Mouse (Mus musculus) forebrain, embryonic 11.5 days (tissue): ENCODE data around the gene Gp1ba. TPM values are rescaled to one million over a fixed set of nuclear protein-coding genes. Genes with fewer than 3 reads are reported as not detected.

Experiments
- ATAC-seq: fragments of 200-750 bp; cut with Nextera tagmentation; replicated peaks from 2 replicates; pipeline ENCODE4 v1.8.0; 2017; ENCODE audit warnings: moderate TSS enrichment; ENCODE audit not compliant: low FRiP score
- DNase-seq: peaks from one replicate; pipeline ENCODE4 v3.0.0-alpha.2; 2017; ENCODE audit warnings: low spot score
- H3K27ac ChIP-seq: fragments of 300-500 bp; sonication (generic); 2 replicates; pipeline ENCODE4 v1.5.1; 2014; ENCODE audit warnings: low read depth, low read length
- H3K27me3 ChIP-seq: fragments of 300-500 bp; sonication (generic); 2 replicates; pipeline ENCODE4 v1.6.1; 2014; ENCODE audit warnings: mild to moderate bottlenecking, low read length, mixed read lengths; ENCODE audit not compliant: control insufficient read depth, insufficient read depth
- H3K36me3 ChIP-seq: fragments of 300-500 bp; sonication (generic); 2 replicates; pipeline ENCODE4 v1.6.1; 2014; ENCODE audit warnings: mild to moderate bottlenecking, low read length, moderate library complexity, mixed read lengths; ENCODE audit not compliant: control insufficient read depth, insufficient read depth
- H3K4me1 ChIP-seq: fragments of 300-500 bp; sonication (generic); replicated peaks from 2 replicates; pipeline ENCODE4 v1.6.1; 2014; ENCODE audit warnings: low read length, mixed read lengths; ENCODE audit not compliant: control insufficient read depth, insufficient read depth
- H3K4me2 ChIP-seq: fragments of 300-500 bp; sonication (generic); 2 replicates; pipeline ENCODE4 v1.6.1; 2014; ENCODE audit warnings: low read depth, mild to moderate bottlenecking, low read length, moderate library complexity, mixed read lengths; ENCODE audit not compliant: severe bottlenecking
- H3K4me3 ChIP-seq: fragments of 300-500 bp; sonication (generic); 2 replicates; pipeline ENCODE4 v1.5.1; 2014; ENCODE audit warnings: low read depth, low read length
- H3K9ac ChIP-seq: fragments of 300-500 bp; sonication (generic); 2 replicates; pipeline ENCODE4 v1.6.1; 2014; ENCODE audit warnings: low read length
- H3K9me3 ChIP-seq: fragments of 300-500 bp; sonication (generic); 2 replicates; pipeline ENCODE4 v1.6.1; 2016; ENCODE audit warnings: low read length, mixed read lengths; ENCODE audit not compliant: control insufficient read depth
- WGBS: fragments of 180-500 bp; shearing (Covaris S2); extraction: QIAGEN DNeasy Blood & Tissue Kit; methylation state at CpG from one replicate; pipeline ENCODE4 v1.1.7; 2014; 5-methylcytosine and 5-hydroxymethylcytosine counted together
- polyA plus RNA-seq: library from polyadenylated mRNA; unstranded; fragments of >200 nt; fragmentation: Nextera tagmentation; extraction: Ambion mirVana; gene quantifications from 2 replicates; pipeline ENCODE4 v1.2.1, GENCODE M21; 2014

The Gp1ba gene
- polyA plus RNA-seq, 1 experiment from 2014 or later, result 1.1 TPM

DNA sequence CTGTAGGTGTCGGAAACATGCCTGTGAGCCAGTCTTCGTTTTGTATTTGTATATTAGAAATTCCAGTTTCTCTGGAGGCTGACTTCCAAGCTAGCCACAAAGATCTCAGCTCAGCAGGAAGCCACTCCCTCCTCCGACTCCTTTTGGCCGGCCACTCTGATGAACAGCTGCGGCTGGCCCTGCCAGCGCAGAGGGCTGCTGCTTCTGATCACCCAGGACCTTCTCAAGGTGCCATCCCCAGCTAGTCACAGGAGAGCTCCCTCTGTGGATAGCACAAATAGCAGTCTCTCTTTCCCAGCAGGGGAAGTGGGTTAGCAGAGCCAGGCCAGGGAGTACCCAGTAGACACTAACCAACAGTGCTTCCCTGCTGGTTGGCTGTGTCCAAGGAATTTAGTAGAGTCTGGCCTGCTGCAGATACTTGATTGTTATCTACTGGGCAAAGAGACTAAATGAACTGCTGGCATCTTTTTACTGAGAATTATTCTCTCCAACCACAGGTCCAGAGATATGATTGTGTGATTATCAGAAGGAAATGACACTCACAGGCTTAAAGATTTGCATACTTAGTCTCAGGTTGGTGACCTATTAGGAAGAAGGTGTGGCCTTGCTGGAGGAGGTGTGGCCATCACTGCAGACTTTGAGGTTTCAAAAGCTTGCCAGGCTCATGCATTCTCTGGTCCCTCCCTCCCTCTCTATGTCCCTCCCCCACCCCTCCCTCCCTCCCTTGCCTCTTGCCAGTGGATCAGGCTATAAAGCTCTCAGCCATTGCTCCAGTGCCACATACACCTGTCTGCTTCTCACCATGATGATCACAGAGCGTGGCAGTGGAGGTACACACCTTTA, 16.7 kb upstream of the Gp1ba start:
- Histone ChIP-seq H3K9ac (no peak overlapping the region), H3K4me1 (no peaks in the 10 kb centered on the region)
- ATAC-seq, result no peak

DNA sequence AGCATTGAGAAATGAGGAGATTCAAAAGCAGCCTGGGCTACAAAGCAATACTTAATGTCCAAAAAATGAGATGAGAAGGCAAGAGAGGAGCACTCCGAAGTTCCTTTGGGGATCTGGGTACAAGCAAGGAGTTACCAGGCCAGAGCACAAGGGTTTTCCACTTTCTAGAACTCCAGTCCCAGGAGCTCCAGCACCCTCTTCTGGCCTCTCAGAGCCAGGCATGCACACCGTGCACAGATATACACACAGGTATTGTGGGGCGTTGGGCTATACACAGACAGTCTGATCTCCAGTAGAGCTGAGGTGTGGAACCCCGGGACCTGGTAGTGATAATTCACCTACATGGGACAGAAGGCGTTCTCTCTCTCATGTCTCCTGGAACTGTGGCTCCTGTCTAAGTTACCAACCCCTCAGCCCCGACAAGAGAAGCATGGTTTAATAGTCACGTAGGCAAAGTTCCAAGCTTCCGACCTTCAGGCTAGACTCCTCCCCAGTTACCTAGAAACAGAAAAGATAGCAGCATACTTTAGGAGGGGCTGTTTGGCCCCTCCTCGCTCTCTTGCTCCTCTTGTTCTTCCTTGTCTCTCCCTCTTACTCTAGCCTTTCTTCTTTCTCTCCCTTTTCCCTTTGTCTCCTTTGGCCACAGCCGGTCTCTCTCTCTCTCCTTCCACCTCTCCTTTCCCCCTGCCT, 15.7 kb upstream of the Gp1ba start:
- Histone ChIP-seq H3K9me3 (no peaks in the 10 kb centered on the region), H3K27me3 (no peaks in the 10 kb centered on the region), H3K9ac (no peak overlapping the region), H3K4me1 (no peaks in the 10 kb centered on the region), H3K4me3 (no peak overlapping the region), H3K4me2 (no peak overlapping the region), H3K36me3 (no peaks in the 10 kb centered on the region), H3K27ac (no peak overlapping the region)
- WGBS, result 88% methylated on average over 10 of the region's 10 CpGs
- DNase-seq, result no peak
- no peak for ATAC-seq

More for the DNA sequence above, 16.7 kb upstream of the Gp1ba start:
- H3K4me3 ChIP-seq, result no peak overlapping the region
- no peaks in the 10 kb centered on the region for H3K9me3 ChIP-seq
- H3K36me3 ChIP-seq, result no peaks in the 10 kb centered on the region
- WGBS, result 44% methylated on average over 7 of the region's 7 CpGs
- no peak for DNase-seq
- no peak overlapping the region for H3K4me2 ChIP-seq
- H3K27ac ChIP-seq, result no peak overlapping the region
- H3K27me3 ChIP-seq, result no peaks in the 10 kb centered on the region

DNA sequence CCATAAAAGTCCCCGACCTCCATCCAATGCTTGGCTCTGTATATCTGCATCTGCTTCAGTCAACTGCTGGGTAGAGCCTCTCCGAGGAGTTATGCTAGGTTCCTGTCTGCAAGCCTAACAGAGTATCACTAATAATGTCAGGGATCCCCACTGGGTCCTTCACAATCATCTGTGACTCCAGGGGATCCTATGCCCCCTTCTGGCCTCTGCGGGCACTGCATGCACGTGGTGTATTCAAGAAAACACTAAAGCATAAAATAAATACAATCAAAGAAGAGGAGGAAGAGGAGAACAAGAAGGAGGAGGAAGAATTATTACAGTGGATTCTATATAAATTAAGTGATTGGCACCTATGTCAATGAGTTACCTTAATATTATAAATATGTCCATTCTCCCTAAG, 13.4 kb upstream of the Gp1ba start:
- H3K4me1 ChIP-seq, result no peaks in the 10 kb centered on the region
- WGBS, result 47% methylated on average over 4 of the region's 4 CpGs
- DNase-seq, result peak; percentile 80
- H3K27me3 ChIP-seq, result no peaks in the 10 kb centered on the region
- no peak overlapping the region for H3K4me2 ChIP-seq
- H3K27ac ChIP-seq, result no peak overlapping the region
- no peak for ATAC-seq
- no peak overlapping the region for H3K9ac ChIP-seq
- H3K4me3 ChIP-seq, result no peak overlapping the region
- no peaks in the 10 kb centered on the region for H3K36me3 ChIP-seq
- H3K9me3 ChIP-seq, result no peaks in the 10 kb centered on the region

DNA sequence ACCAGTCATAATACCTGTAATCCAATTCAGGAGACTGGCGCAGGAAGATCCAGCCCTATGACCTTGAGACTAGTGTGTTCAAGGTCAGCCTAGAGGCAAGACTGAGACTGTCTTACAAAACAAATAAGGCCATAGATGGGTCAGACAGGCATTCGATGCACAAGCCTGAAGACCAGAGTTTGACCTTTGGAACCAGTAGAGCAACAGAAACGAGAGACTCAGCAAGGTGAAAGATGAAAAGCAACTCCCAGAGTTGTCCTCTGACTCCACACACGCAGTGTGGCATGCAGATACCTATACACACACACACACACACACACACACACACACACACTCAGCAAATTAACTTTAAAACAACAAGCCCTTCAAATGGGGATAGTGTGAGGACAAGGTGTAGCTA, 12.0 kb upstream of the Gp1ba start:
- Histone ChIP-seq H3K9me3 (no peaks in the 10 kb centered on the region), H3K36me3 (no peaks in the 10 kb centered on the region), H3K4me2 (no peak overlapping the region), H3K27me3 (no peaks in the 10 kb centered on the region), H3K4me1 (no peaks in the 10 kb centered on the region), H3K9ac (no peak overlapping the region), H3K4me3 (no peak overlapping the region), H3K27ac (no peak overlapping the region)
- ATAC-seq (no peak), DNase-seq (no peak)
- 76% methylated on average over 4 of the region's 4 CpGs for WGBS

DNA sequence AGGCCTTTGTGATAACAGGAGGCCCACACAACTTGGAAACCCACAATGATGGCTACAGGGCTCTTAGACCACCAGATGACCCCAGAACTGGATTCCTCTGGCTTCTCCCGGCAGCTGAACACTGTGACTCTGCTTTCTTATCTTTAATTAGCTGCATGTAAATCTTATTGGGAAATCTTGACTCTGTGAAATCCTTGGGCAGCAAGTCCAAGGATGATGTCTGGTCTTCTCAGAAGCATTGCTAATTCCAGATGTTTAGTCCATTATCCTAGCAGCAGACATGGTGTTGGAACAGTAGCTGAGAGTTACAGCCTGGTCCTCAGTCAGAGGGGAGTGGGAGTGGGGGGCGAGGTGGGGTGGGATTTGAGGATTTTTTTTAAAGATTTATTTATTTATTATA, 10.5 kb upstream of the Gp1ba start:
- Histone ChIP-seq H3K27ac (no peak overlapping the region), H3K9ac (no peak overlapping the region)
- WGBS, result 70% methylated on average over 2 of the region's 2 CpGs

DNA sequence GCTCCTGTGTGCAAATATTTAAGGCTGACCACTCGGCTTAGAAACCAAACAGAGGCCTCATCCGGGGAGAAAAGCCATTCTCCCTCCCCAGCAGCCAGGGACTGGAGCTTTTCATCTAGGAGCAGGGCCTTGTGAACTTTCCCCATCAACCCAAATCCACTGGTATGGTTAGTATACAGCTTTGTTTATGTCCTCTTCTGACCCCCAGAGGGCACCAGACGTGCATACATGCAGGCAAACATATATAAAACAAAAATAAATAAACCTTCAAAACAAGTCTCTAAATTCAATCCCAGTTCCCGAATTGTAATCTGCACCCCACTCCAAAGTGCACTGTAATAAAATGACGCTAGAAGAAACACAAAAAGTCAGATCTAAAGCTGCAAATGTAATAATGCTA, 9.4 kb upstream of the Gp1ba start:
- Histone ChIP-seq H3K9ac (no peak overlapping the region), H3K27me3 (no peaks in the 10 kb centered on the region), H3K4me3 (no peak overlapping the region), H3K9me3 (no peaks in the 10 kb centered on the region), H3K4me2 (no peak overlapping the region), H3K27ac (no peak overlapping the region), H3K4me1 (no peaks in the 10 kb centered on the region), H3K36me3 (no peaks in the 10 kb centered on the region)
- DNase-seq (no peak), ATAC-seq (no peak)
- 50% methylated on average over 5 of the region's 5 CpGs for WGBS

More for the DNA sequence above, 10.5 kb upstream of the Gp1ba start:
- no peaks in the 10 kb centered on the region for H3K9me3 ChIP-seq
- ATAC-seq, result no peak
- H3K4me3 ChIP-seq, result no peak overlapping the region
- H3K36me3 ChIP-seq, result no peaks in the 10 kb centered on the region
- DNase-seq, result no peak
- H3K27me3 ChIP-seq, result no peaks in the 10 kb centered on the region
- H3K4me2 ChIP-seq, result no peak overlapping the region
- no peaks in the 10 kb centered on the region for H3K4me1 ChIP-seq

DNA sequence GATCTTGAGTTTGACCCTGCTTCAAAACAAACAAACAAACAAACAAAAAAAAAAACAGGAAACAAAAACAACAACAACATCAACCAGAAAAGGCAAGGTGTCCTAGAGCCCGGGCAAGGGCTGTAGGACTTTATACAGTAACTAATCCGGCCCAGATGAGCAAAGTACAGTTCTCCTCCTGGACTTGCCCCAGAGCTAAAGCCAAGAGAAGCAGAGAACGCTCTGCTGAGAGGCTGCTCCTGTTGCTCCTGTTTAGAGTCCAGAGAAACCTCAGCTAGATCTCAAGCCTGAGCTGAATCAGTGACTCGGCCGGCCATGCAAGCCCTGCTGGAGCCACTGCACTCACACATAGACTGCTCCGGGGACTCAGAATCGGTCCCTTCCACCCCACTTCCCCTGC, 8.8 kb upstream of the Gp1ba start:
- H3K4me2 ChIP-seq, result no peak overlapping the region

DNA sequence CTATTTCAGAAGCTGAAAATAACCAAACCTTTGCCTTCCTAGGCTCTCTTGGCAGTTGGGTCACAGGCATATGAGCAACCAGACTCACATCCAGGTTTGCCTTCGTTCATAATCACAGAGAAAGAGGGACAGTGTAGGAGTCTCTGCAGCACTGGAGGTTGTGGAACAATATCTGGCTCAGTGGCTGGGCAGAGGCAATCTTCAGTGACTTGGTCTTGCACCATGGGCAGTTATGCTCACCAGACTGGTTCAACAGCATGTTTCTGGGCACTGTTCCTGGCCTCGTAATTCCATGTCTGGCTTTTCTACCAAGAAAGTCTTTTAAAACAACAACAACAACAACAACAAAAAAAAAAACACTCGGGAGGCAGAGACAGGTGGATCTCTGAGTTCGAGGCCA, 3.3 kb upstream of the Gp1ba start:
- ATAC-seq, result no peak
- H3K4me2 ChIP-seq, result no peak overlapping the region
- H3K9ac ChIP-seq, result no peak overlapping the region
- H3K27ac ChIP-seq, result no peak overlapping the region
- no peak for DNase-seq
- no peaks in the 10 kb centered on the region for H3K4me1 ChIP-seq
- no peaks in the 10 kb centered on the region for H3K36me3 ChIP-seq
- no peaks in the 10 kb centered on the region for H3K9me3 ChIP-seq
- H3K4me3 ChIP-seq, result no peak overlapping the region
- WGBS, result 84% methylated on average over 4 of the region's 4 CpGs
- no peaks in the 10 kb centered on the region for H3K27me3 ChIP-seq

More for the DNA sequence above, 8.8 kb upstream of the Gp1ba start:
- WGBS, result 76% methylated on average over 7 of the region's 7 CpGs
- no peak overlapping the region for H3K27ac ChIP-seq
- H3K4me1 ChIP-seq, result no peaks in the 10 kb centered on the region
- H3K27me3 ChIP-seq, result no peaks in the 10 kb centered on the region
- no peak overlapping the region for H3K4me3 ChIP-seq
- no peaks in the 10 kb centered on the region for H3K36me3 ChIP-seq
- H3K9ac ChIP-seq, result no peak overlapping the region
- DNase-seq (no peak), ATAC-seq (no peak)
- H3K9me3 ChIP-seq, result no peaks in the 10 kb centered on the region
